Mouse (Mus musculus) hematopoietic stem cell, adult 5-6 weeks (primary cell): ENCODE results near the gene Slc30a2. TPM values are rescaled to one million over a fixed set of nuclear protein-coding genes. Genes with fewer than 3 reads are reported as not detected.
"Not testable (repeated sequence)": the region's sequence is repeated elsewhere in the genome, so short reads cannot be mapped to it uniquely, and the experiment has no call there.

Experiments used
- ATAC-seq, 2 experiments: fragments of 125-278 bp in 1 of 2; replicated peaks in 1 of 2; 2 replicates each; pipeline ENCODE4 v1.8.0; 2016 to 2017; ENCODE audit warnings: inconsistent platforms in 2 of 2, mild to moderate bottlenecking in 2 of 2, moderate number of reproducible peaks in 2 of 2, low read depth in 1 of 2, moderate TSS enrichment in 1 of 2; ENCODE audit not compliant: low FRiP score in 2 of 2, poor library complexity in 2 of 2, severe bottlenecking in 2 of 2, insufficient read depth in 1 of 2, low TSS enrichment in 1 of 2
- total RNA-seq: library from RNA; stranded (forward); fragments of 172-1452, 232-1000 nt; gene quantifications from 2 replicates; pipeline ENCODE4 v1.2.3, GENCODE M21; 2017

The Slc30a2 gene
- not detected in 2 replicates for total RNA-seq

DNA sequence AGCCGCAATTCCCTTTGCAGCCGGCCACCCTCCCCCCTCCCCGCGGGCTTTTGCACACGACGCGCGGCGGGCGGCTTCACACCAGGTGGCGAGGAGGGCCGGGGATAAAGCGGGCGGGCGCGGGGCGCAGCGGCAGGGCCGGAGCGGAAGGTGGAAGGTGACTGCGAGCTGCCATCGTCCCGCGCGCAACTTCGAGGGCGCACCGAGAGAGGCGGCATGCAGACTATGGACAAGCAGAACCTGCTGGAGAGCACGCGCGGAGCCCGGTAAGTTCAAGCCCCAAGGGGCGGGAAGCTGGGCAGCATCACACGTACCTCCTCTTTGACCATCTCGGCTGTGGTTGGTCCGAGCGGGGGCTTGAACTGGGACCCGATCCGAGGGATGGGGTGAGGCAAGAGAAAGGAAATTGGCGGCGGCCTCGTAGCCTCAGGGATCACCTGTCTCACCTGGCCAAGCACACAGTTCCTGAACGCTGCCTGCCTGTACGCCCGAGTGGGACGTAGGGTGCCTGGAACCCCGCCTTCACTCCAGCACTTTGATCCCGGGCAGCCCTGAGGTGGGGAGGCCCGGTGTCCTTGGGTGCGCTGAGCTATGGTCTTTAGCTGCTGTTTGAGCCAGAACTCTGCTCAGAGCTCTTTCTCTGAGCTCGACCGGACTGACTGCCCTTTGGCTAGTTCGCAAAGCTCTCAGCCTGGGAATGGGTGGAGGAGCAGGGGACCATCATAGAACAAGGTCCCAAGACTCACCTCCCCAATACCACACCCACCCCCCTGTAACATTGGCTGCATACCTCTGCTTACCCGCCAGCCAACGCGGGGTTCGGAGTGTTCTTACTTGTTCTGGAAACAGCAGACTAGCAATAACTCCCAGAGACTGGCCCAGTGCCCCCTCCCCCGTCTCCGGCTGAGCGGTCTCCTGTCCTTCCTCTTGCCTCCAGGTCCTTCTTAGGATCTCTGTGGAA, at the start of gene Slc30a2:
Gene Slc30a2, plus strand, starts transcription at position 111 of the 961 bp plus-strand sequence.
- ATAC-seq = peak; percentile 12 to 34; a peak in 3 of 4 replicates

DNA sequence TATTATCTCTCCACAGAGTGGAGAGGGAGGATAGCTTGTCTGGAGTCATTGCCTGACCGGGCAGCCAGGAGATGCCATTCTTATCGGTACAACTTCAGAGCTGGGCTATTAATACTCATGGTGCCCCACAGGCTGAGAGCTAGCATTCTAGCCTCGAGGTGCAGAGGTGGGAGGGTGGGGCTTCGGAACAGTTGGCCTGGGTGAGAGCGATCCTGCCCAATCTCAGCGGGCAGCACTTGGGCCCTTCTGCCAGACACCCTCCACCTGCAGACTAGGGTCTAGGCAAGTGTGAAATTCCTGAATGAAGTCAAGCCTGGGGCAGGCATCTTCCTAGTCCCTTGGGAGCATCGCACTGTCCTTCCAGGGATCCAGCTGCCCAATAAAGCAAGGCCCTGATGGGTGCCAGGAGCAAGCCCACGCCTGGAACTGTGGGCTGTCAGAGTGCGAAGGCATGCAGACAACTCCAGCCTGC, 49.3 kb upstream of the Slc30a2 start:
- ATAC-seq = no peak

DNA sequence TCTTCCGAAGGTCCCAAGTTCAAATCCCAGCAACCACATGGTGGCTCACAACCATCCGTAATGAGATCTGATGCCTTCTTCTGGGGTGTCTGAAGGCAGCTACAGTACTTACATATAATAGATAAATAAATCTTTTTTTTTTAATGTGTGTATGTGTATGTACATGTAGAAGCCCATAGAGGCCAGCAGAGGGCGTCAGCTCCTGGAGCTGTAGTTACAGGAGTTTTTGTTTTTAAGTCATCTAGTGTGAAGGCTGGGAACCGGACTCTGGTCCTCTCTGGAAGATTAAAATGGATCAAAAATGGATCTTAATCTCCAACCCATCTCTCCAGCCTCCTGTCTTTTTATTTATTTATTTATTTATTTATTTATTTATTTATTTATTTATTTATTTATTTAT, 46.9 kb upstream of the Slc30a2 start:
- ATAC-seq = not testable (repeated sequence)

DNA sequence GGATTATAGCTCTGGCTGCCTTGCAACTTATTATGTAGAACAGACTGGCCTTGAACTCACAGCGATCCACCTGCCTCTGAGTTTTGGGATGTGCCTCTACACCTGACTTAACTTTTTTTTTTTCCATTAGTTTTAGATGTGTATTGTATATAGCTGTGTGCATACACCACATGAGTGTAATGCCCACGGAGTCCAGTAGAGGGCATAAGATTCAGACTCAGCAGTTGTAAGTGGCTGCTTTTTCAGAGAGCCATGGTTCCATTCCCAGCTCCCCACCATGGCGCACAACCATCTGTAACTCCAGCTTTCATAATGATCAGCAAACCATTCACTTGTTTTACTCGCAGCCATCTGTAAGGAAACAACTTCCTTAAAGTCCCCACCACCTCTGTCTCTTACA, 46.5 kb upstream of the Slc30a2 start:
- ATAC-seq = no peak

DNA sequence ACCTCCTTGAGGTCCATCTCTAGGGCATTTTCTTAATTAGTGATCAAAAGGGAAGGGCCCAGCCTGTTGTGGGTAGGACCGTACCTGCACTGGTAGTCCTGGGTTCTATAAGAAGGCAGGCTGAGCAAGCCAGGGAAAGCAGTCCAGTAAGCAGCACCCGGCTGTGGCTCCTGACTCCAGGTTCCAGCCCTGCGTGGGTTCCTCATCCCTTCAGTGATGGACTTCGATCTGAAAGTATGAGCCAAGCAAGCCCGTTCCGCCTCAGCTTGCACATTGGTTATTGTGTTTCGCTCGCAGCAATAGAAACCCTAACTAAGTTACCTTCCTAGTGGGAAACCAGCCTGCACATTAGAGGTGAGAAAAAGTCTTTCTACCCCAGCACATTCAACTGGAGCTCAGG, 45.6 kb upstream of the Slc30a2 start:
- no peak for ATAC-seq

DNA sequence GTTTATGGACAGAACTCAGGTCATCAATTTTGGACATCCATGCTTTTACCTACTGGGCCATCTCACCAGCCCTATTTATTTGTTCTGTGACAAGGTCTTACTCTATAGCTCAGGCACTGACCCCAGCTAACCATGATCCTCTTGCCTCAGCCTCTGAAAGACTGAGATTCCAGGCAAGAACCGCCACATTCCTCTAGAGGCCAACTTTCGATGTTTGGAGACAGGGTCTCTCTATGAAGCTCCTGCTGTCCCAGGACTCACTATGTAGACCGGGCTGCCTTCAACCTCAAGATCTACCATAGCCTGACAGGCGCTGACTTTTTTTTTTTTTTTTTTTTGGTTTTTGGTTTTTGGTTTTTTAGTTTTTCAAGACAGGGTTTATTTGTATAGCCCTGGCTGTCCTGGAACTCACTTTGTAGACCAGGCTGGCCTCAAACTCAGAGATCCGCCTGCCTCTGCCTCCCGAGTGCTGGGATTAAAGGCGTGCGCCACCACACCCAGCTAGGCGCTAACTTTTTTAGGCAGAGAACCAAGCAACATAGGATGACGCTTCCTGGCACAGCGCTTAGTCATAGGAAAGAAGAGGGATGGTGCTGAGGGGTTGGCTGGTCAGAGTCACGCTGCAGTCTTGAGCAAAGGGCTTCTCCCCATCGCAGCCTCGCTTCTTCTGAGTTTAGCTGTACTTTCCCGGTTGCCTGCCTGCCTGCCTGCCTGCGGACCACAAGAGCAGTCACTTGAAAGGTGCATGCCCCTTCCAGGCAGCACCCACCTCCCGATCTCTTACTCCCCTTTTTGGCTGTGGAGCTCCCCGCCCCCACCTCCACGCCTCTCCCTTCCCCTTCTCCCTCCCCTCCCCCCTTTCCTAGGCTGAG, 44.1 kb upstream of the Slc30a2 start:
- no peak for ATAC-seq

DNA sequence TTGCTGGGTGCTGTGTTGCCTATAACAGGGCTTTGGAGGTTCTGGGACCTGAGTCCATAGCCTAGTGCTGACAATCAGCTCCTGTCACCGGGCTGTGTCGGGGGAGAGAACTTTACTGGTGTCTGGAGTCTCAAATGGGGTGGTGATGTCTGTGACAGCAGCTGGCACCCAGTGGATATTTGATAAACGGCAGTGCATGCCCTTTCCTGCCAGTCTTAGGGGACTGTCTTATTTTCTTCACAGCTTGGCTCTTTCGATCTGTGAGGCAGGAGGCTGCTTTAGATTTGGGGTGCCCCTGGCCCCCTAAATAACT, 43.5 kb upstream of the Slc30a2 start:
- no peak for ATAC-seq

DNA sequence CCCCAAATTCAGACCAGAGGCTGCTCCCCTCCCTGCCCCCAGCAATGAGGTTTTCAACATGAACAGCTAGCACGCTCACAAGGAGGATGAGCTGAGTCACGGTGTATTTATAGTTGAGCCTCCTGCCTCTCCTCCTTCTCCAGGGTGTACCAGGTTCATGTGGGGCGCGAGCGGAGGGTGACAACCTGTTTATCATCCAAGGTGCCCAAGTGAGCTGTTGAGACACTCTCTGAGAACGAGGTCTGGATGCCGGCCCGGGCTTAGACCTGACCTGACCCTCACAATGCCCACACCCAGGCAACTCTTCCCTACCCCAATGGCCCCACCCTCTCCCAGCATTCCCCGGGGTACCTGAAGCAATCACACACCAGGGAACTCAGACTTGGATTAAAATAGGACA, 42.7 kb upstream of the Slc30a2 start:
- peak in 1 of 2 experiments; percentile 57; a peak in 3 of 4 replicates for ATAC-seq

DNA sequence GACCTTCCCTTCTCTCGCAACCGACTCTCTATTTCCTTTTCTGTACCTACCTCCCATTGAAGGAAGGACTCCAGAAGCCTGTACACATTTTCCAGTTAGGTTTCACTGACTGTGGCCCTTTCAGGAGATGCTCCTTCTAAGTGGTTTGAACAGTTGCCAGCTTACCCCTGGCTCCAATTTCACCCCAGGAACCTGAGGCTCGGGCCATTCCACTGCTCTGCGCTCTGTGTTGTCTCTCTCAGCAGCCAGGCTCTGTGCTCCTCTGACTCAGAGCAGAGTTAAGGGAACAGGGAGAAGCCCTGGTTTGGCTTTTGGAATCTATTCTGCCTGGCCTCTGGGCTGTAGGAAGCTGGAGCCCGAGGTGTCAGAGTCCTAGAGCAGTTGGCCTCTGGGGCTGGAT, 40.9 kb upstream of the Slc30a2 start:
- no peak for ATAC-seq

DNA sequence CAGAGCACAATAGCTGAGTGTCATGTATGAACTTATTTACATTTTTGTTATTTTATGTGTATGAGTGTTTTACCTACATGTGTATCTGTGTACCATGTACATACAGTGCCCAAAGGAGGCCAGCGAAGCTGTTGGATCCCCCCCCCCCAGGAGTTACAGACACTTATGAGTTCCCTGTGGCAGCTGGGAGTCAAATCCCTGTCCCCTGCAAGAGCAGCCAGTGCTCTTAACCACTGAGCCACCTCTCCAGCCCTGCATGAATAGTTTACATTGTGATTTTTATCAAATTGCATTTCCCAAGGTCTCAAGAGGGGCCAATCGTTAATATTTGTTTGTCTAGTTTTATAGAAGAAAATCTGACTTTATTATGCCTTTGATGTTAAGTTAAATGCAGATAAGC, 36.0 kb upstream of the Slc30a2 start:
- no peak for ATAC-seq

DNA sequence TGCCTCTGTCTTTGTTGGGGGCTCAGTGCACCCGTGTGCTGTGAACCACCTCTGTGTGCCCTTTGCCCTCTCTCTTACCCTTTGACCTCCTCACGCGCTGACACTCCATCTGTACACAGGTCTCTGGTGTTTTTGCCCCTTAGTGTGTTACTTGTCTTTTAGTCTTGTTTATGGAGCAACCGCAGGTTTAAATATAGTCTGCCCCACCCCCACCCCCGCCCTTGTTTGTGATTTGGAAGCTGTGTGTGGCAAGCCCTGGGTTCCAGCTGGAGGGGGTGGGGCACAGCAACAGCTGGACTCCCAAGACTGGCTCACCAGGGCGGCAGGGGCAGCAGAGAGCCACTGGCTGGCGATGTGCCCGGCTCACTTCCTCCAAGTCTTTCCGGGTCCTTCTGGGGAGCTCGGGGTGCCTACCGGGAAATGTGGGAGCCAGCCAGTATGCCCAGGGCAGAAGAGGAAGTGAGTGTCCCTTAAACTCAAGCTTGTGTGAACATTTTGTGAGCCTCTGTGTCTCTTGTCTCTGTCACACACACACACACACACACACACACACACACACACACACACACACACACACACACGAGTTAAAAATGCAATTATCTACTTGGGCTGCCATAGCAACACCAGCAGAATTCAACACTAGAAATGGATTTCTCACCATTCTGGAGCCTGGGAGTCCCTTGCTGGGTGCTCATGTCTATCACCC, 35.5 kb upstream of the Slc30a2 start:
- peak; percentile 69 to 83; a peak in 3 of 4 replicates for ATAC-seq

DNA sequence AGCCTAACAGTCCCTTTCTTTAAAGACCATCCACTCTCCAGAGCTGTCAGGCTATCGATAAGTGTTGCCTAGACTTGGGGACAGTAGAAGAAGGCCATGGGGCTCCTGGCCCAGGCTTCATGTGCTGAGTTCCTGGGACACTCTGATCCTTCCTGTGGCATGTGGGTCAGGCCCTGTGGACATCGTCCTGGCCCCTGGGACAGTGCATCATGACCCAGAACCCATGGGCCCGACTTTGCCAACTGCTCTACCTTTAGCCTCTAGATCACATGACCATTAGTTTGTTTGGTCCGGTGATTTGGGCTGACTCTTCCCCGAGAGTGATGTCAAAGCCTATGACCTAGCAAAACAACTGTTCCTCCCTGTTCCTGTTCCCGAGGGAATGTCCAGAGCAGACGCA, 32.9 kb upstream of the Slc30a2 start:
- ATAC-seq = no peak

DNA sequence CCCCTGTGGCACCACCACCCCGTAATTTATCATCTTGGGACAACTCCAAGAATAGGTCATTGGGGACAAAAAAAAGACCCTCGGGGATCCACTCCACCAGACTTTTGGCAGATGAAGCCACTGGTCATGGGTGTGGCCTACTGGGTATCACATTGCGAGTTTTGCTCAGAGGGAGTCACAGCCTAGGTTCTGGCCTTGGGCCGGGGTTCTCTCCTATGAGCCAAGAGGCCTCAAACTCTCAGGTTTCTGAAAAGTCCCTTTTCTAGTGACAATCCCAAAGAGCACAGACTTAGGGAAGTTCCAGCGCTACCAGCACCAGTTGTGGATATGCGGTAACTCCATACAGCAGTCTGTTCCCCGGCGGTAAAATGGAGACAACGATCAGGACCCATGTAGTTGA, 32.3 kb upstream of the Slc30a2 start:
- no peak for ATAC-seq

DNA sequence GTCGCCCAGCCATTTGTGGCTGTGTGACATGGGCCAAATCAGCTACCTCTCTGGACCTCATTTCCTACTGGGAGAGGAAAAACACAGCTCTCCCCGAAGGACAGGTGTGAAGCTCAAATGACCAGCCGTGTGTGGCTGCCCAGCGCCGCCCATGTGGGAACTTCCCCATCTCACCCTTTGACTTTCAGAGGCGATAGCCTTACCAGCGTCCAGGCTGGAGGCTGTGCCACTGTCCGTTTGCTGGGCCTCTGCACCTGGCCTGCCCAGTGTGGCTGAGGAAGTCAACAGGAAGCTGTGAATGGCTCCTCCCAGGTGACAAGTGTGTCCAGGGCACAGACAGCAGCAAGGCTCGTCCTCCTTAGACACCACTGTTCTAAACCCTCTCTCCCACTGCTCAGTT, 31.2 kb upstream of the Slc30a2 start:
- ATAC-seq = no peak

DNA sequence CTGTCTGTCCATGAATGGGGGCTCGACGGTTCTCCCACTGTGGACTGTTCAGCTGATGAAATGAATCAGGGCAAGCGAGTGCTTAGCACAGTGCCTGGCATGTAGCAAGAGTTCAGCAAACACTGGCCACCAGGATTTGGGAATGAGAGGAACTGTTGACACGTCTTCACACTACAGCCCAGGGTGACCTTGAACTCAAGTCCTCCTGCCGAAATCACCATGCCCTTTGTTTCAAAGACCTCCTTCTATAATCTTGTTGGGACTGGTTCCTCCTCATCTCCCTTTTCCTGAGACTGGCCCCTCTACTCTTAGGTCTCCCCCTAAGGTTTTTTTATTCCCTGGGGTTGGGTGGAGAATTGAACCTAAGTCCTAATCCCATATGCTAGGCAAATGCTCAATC, 30.6 kb upstream of the Slc30a2 start:
- ATAC-seq = no peak

DNA sequence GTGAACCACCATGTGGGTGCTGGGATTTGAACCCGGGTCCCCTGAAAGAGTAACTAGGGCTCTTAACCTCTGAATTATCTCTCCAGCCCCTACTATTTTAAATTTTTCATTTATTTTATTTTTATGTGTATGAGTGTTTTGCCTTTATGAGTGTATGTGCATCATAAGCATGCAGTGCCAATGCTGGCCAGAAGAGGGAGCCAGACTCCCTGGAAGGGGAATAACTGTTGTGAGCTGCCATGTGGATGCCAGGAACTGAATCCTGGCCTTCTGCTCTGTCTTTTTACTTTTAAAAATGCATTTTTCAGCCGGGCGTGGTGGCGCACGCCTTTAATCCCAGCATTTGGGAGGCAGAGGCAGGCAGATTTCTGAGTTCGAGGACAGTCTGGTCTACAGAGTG, 30.1 kb upstream of the Slc30a2 start:
- no peak for ATAC-seq

DNA sequence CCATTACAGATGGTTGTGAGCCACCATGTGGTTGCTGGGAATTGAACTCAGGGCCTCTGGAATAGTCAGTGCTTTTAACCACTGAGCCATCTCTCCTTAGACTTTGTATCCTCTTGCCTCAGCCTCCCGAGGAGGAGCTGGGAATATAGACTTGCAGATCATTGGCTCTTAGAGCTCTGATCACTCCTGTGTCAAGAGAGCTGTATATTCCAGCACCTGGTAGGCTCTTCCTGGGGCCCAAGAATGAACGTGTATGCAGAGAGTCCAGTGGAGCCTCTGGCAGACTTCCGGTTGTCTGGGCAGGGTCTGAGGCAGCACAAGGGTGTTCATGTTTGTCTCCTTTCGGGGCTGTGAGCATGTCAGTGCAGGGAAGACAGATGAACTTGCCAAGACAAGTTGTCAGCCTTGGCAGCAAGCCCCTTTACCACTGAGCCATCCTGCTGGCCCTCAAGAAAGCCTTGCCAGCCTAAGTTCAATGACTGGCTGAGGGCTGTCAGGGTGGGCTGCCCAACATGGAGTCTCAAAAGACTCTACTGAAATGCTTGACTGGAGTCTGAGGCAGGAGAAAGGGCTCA, 28.8 kb upstream of the Slc30a2 start:
- ATAC-seq = no peak
